Mouse (Mus musculus) thymus, adult 2 months (tissue): Measurements from ENCODE around the gene Kpnb1.

Experiments
- CTCF ChIP-seq: fragments of 200-500 bp; IDR thresholded peaks from 2 replicates; pipeline ENCODE4 v1.5.1; 2012; ENCODE audit warnings: mild to moderate bottlenecking, control low read depth, low read length, moderate library complexity, borderline replicate concordance; ENCODE audit not compliant: control insufficient read depth, poor library complexity, insufficient read depth; ENCODE audit errors: extremely low read depth
- POLR2A ChIP-seq: fragments of 200-500 bp; IDR thresholded peaks from 2 replicates; pipeline ENCODE4 v1.6.1; 2012; ENCODE audit warnings: mild to moderate bottlenecking, low read length, control low read depth, moderate library complexity; ENCODE audit not compliant: control insufficient read depth, poor library complexity, insufficient read depth; ENCODE audit errors: extremely low read depth

DNA sequence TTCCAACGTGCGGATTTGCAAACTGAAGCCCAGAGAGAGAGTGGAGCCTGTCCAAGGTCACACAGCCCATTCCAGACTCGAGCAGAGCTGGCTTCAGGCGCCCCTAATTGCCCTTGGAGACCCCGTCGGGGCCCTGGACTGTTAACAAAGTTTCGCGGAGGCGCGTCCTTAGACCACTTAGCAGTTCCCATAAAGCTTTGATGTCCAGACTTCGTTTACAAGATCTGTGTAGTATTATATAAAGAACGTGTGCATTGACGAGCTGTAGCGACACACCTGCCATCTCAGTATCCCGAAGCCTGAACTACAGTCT is 918 bp upstream of the Kpnb1 start:
- no peak for TF ChIP-seq POLR2A
- no peak for TF ChIP-seq CTCF
